Mouse (Mus musculus) cerebellum, postnatal 25 days (tissue): Measurements from ENCODE around the gene Lmntd1.
A peak's percentile ranks its signal among the peaks of the same experiment; 100 is the strongest.
"Not testable (repeated sequence)": the region's sequence is repeated elsewhere in the genome, so short reads cannot be mapped to it uniquely, and the experiment has no call there.

Source experiments
- DNase-seq, 2 experiments: peaks; one replicate each; pipeline ENCODE4 v3.0.0; 2021; ENCODE audit warnings: mixed read lengths in 2 of 2

The Lmntd1 gene

DNA sequence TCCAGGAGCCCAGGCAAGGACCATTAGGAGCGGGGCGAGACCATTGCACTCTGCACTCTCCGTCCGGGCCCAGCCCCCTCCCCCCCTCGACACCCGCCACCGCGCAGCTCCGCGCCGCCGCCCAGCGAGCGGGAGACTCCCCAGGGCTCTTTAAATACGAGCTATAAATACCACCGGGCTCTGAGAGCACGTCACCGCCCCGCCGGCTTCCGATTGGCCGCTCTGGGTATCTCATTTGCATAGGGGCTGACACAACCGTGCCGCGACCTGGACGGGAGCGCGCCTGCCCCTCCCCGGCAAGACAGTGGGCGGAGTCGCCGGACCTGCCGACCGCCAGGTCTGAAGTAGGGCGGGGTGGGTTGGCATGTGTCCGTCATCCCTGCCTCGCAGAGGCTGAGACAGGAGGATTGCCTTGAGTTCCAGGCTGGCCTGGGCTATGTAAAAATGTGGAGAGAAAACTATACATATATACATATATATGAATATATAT is 273.4 kb downstream of the Lmntd1 start:
- DNase-seq = peak; percentile 94 to 97

DNA sequence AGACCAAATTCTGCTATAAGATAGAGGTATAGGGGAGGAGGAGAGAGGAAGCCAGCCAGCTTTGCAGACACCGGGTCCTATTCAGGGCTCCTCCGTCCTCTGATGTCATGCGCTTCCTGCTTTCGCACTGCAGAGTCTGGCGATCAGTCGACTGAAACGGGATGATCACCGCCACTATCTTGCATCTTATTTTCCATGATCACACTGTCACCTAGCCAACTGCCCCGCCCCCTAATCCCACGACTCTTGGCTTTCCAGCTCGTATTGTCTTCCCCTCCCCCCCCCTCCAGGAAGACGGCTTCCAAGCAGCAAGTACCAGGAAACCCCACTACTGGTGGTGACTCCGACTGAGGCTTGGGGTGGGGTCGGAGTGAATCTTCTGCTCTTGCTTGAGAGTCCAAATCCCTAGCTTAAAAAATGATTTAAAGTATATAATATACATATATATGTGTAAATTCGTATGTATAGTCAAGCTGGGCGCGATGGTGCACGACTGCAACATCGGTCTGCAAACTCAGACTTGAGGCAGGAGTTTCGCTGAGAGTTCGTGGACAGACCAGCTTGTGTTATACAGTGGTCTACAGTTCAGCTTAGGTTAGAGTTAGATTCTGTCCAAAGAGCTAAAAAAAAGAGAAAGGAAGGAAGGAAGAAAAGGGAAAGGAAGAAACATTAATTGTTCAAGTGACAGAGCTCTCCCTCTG is 274.0 kb downstream of the Lmntd1 start:
- peak; percentile 62 to 73 for DNase-seq

DNA sequence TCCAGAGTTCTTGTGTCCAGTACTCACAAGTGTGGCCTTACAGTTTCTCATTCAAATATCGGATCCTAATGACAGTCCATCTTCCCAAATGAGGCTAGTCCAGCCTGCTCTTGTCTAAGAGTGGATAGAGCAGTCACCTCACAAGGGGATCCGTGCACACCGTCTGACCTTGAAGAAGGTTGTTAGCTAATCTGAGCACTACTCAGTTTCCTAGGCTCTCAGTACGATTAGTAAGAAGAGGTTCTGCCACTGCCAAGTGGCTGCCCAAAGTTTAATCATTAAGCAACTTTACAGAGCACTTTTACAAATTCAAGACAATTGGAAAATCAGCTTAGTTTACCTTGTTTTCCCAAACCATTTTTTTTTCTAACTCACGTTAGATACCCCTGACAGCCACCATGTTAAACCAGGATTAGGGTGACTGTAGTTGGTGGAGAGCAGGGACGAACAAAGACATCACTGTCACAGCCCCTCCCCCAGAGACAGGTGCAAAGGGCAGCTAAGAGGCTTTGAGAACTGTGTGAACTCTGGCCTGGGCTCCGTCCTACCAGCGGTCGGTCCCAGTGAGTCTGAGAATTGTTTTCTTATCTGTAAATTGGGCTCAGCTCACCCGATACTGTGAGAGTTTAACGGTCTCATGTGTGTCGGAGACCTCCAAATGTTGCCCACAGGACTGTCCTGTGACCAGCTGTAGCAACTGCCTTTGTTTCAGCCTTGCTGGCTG is 275.4 kb downstream of the Lmntd1 start:
- no peak for DNase-seq

DNA sequence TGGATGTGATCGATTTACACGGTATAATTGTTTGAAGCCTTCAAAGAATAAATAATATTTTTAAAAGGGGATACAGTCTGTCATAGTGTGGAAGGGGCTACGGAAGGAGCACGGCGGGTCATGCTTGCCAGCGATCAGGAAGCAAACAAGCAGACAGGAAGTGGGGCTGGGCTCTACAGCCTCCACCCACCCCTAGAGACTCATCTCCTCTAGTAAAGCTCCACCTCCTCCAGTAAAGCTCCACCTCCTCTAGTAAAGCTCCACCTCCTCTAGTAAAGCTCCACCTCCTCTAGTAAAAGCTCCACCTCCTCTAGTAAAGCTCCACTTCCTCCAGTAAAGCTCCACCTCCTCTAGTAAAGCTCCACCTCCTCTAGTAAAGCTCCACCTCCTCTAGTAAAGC is 276.6 kb downstream of the Lmntd1 start:
- not testable (repeated sequence) for DNase-seq

DNA sequence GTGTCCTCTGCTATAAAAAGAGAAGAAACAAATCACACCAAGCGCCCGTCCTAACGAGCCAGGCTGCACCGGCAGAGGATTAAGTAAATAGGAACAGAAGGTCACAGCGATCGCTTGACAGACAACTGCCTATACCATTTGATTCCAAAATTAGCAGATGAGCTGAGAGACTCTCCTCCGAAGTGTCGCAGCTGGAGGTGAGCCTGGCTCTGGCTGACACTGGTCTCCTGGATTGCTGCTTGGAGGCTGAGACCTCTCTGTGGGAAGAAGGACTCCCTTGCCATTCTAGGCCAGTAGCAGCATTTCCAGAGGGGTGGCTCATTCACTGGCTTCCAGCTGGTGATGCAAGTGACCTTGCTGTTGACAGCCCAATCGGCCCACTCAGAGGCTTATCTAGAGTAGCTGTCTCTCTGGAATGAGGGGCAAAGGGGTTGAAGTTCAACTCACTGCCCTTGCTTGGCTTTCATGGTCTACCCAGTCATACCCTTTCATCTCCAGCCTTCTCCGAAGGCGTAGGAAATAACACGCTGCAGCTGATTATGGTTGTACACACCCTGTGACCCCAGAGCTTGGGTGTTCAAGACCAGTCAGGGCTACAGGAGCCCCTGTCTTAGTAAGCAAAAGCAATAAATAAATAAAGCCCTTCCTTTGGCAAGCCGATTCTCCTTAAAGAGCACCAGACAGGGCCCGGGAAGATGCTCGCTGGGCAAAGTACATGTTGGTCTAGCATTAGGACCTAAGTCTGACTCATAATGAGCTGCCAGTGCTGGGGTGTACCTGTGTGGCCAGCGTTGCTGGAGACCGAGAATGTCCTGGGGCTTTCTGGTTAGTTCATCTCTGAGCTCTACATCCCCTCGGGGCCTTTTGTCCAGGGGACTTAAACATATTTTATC is 278.0 kb downstream of the Lmntd1 start:
- DNase-seq = no peak

DNA sequence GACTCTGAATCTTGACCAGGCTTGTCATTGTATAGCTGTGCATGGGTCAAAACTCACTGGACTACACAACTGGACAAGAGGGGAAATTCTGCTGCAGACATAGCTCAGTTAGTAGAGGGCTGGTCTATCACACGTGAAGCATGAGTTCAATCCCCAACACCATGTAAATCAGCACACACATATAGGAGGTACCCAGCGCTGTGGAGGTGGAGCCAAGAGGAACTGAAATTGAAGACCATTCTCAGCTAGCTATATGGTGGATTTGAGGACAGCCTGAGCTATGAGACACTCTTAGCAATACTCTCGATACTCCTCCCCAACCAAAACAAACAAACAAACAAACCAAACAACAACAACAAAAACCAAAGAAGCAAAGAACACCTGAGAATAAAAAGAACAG is 279.9 kb downstream of the Lmntd1 start:
- DNase-seq = no peak

DNA sequence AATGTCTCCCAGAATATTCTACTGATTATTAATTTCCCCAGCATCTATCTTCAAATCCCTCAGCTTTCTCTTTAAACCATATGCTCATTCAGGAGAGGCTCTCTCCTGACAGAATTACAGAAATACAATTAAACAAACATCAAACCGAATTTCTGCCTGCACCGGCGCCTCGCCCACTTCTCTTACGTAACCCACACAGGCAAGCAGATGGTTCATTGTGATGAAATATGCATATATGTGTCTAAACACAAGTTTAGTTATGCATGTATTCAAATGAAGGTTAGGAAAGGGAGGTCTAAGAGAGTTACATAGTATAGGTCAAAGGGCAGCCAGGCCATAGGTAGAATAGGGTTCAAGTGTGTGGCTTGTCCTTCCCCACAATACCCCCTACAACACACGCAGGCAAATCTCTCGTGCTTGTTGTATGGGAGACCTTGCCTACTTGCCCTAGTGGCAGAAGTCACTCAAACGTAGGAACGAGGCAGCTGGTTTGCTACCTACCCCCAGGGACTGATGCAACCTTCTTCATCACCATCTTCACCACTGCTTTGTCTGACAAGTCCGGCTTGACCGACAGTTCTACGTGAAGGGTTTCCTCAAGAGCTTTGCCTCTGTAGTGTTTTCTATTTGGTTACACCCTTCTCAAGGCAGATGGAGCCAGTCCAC is 287.8 kb downstream of the Lmntd1 start:
- DNase-seq = no peak

DNA sequence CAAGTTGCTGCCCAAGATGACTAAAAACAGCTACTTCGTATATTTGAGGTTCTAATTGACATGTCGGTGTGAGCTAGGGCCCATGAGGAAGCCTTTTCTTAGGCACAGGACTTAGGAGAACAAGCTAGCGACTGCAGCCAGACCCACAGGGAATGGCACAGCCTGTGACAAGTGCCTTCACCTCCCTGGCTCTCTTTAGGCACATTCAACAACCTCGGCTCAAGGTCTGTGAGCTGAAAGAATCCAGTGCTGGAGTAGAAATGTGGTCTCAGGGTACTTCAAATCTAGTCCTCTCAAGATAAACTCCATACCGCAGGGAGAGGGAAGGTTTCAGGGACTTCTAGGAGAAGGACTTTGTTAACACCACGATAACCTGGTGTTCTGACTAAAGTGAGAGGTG is 289.0 kb downstream of the Lmntd1 start:
- no peak for DNase-seq

DNA sequence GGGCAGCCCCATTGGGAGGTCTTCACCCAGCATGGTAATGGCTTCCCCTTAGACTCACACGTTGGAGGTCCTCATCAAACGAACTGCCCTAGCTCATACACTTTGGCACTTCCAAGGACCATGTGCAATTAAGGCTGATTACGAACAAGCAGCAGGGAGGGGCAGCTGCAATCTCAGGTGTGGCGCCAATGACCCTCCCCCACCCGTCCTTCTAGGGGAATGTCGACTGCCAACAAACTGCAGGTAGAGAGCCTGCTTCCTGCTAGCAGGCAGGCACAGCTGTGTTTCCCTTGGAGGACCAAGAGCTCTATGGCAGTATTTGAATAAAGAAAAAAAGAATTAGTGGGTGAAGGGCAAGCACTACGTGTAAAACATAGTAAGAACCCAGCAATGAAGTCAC is 289.6 kb downstream of the Lmntd1 start:
- no peak for DNase-seq

DNA sequence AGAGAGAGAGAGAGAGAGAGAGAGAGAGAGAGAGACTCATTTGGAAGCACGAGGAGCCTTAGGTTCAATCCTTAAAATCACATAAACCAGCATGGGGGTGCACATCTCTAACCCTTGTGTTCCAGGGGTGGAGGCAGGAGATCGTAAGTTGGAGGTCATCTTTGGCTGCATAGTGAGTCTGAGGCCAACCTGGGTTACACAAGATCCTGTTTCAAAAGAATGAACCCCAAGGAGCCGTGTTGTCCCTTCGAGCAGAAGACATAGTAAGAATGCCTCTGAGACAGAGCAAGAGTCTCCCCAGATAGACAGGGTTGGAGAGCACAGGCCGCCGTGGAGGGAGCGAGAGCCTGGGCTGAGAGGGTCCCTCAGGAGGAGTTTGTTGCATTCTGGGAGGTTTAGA is 291.9 kb downstream of the Lmntd1 start:
- DNase-seq = no peak

DNA sequence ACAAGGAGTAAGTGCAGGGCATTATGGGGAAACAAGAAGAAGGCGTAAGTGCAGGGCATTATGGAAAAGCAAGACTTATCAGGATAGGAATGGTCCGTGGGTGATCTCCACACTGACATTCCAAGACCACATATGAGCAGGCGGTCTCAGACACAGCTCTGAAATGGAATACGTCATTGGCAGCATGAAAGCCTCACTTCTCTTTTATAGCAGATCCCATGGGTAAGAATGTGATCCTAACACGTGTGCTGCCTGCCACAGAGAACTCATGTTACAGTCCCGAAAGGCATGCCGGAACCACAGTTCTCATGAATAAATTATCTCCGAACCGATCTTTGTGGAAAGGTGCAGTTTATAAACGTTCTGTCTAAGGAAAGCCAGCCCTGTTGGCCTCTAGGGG is 294.0 kb downstream of the Lmntd1 start:
- no peak for DNase-seq
